Mouse (Mus musculus): ENCODE results near the gene Arfip1.

Arfip1 gene

DNA sequence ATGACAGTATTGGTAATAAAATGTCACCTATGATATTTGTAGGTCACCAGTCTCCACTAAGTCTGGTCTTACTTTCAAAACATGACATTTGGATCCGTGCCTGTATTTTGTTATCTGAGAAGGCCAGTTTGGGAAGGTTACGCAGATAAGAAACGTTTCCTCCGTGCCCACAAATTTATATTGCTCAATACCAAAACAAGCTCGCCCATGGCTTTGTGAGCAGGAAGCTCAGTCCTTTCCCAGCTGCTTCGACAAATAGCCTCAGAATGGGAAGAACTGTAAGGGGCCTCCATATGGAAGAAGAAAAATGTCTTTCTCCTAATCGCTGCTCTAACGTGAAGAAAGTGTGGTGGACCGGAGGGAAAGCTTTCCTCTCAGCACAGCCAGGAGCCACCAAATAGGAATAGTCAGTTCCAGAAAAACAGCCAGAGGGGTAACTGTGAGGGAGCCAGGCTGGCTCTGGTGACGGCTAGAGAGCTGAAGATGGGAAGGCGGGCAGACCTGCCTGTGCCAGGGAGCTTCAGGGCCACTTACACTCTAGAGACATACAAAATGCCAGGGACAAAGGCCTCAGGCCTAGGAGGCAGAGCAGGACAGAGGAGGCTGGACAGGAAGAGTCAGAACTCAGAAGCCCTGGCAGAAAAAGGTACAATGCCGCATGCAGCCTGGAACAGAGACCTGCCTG, 126.5 kb downstream of the Arfip1 start:
- peak; percentile 52 to 81 for DNase-seq (ENCODE audit: low spot score in 2 of 2)

- DNase-seq (ENCODE audit: low spot score in 2 of 2) = no peak
Measured at GRCm38 (mm10) chr3:84450651-84451050, 131.8 kb downstream of the Arfip1 start.

GRCm38 (mm10) chr3:84449015-84449414, 133.4 kb downstream of the Arfip1 start:
- no peak for DNase-seq (ENCODE audit: low spot score in 2 of 2)

- no peak for DNase-seq (ENCODE audit: low spot score in 2 of 2)
Measured at GRCm38 (mm10) chr3:84447803-84448202, 134.6 kb downstream of the Arfip1 start.
